Mouse (Mus musculus) heart, embryonic 13.5 days (tissue): ENCODE results near the gene Endou. TPM values are rescaled to one million over a fixed set of nuclear protein-coding genes. Genes with fewer than 3 reads are reported as not detected.

Source experiments
- ATAC-seq: fragments of 200-750 bp; cut with Nextera tagmentation; 2 replicates; pipeline ENCODE4 v1.8.0; 2017; ENCODE audit warnings: moderate TSS enrichment; ENCODE audit not compliant: insufficient number of reproducible peaks, low FRiP score, low TSS enrichment; ENCODE audit errors: extremely low read depth
- H3K27ac ChIP-seq: fragments of 300-500 bp; sonication (generic); replicated peaks from 2 replicates; pipeline ENCODE4 v1.5.1; 2015; ENCODE audit warnings: moderate library complexity, mild to moderate bottlenecking, inconsistent platforms
- H3K27me3 ChIP-seq: fragments of 300-500 bp; sonication (generic); replicated peaks from 2 replicates; pipeline ENCODE4 v1.6.1; 2015; ENCODE audit warnings: mild to moderate bottlenecking, inconsistent platforms
- H3K36me3 ChIP-seq: fragments of 300-500 bp; sonication (generic); 2 replicates; pipeline ENCODE4 v1.6.1; 2015; ENCODE audit warnings: mild to moderate bottlenecking, inconsistent platforms
- H3K4me1 ChIP-seq: fragments of 300-500 bp; sonication (generic); 2 replicates; pipeline ENCODE4 v1.6.1; 2015; ENCODE audit warnings: inconsistent platforms
- H3K4me2 ChIP-seq: fragments of 300-500 bp; sonication (generic); 2 replicates; pipeline ENCODE4 v1.6.1; 2015; ENCODE audit warnings: inconsistent platforms, mild to moderate bottlenecking, moderate library complexity
- H3K4me3 ChIP-seq: fragments of 300-500 bp; sonication (generic); 2 replicates; pipeline ENCODE4 v1.5.1; 2015; ENCODE audit warnings: moderate library complexity, mild to moderate bottlenecking, inconsistent platforms
- H3K9ac ChIP-seq: fragments of 300-500 bp; sonication (generic); 2 replicates; pipeline ENCODE4 v1.6.1; 2015; ENCODE audit warnings: inconsistent platforms, mild to moderate bottlenecking, moderate library complexity
- H3K9me3 ChIP-seq: fragments of 300-500 bp; sonication (generic); 2 replicates; pipeline ENCODE4 v1.6.1; 2016; ENCODE audit warnings: inconsistent platforms
- WGBS: fragments of 180-500 bp; shearing (Covaris S2); methylation state at CpG from one replicate; pipeline ENCODE4 v1.1.7; 2015; ENCODE audit warnings: mixed read lengths; 5-methylcytosine and 5-hydroxymethylcytosine counted together
- polyA plus RNA-seq: library from polyadenylated mRNA; unstranded; fragments of >200 nt; fragmentation: Nextera tagmentation; extraction: Ambion mirVana; gene quantifications from 2 replicates; pipeline ENCODE4 v1.2.1, GENCODE M21; 2015

The Endou gene
- polyA plus RNA-seq, 1 experiment from 2014 or later = 0.45 TPM

DNA sequence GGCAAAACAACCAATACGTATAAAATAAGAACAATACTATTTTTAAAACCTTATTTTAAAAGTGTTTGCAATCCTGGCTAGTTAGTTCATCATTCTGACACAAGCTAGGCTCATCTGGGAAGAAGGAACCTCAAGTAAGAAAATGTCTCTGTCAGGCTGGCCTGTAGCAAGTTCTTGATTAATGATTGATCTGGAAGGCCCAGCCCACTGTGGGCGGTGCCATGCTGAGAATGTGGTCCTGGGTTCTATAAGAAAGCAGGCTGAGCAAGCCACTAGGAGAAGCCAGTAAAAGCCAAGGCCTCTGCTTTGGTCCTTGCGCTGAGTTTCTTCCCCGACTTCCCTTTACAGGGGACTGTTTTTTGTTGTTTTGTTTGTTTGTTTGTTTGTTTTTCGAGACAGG, 21.4 kb upstream of the Endou start:
- Histone ChIP-seq H3K9ac (no peak overlapping the region), H3K36me3 (peaks cover 53% of the 10 kb centered on the region), H3K4me2 (no peak overlapping the region), H3K27ac (no peak overlapping the region), H3K27me3 (no peaks in the 10 kb centered on the region), H3K4me3 (no peak overlapping the region), H3K4me1 (peaks cover 66% of the 10 kb centered on the region), H3K9me3 (no peaks in the 10 kb centered on the region)
- ATAC-seq = no peak
- 88% methylated on average over 5 of the region's 5 CpGs for WGBS

DNA sequence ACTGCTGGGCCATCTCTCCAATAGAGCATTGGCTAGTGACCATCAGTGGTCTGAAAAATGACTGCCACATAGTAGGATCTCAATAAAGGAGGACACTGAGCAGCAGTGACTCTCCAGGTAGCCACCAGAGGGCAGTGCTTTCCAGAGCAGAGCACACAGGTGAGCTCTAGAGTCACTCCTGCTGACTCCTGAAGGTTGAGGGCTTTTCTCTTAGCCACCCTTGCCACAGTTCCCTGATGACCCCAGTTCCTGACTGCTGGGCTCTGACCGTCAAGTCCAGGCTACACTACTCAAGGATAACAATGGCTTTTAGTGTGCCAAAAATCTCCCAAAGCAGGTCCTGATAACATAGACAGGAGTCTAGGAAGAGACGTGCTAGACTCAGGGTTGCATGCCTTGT, 20.5 kb upstream of the Endou start:
- ATAC-seq = no peak
- Histone ChIP-seq H3K36me3 (peaks cover 54% of the 10 kb centered on the region), H3K4me2 (no peak overlapping the region), H3K27ac (no peak overlapping the region; the same call in 1 of the 2 replicates), H3K9ac (no peak overlapping the region), H3K4me3 (no peak overlapping the region), H3K9me3 (no peaks in the 10 kb centered on the region), H3K27me3 (no peaks in the 10 kb centered on the region), H3K4me1 (peaks cover 73% of the 10 kb centered on the region)
- 39% methylated on average over 2 of the region's 2 CpGs for WGBS

DNA sequence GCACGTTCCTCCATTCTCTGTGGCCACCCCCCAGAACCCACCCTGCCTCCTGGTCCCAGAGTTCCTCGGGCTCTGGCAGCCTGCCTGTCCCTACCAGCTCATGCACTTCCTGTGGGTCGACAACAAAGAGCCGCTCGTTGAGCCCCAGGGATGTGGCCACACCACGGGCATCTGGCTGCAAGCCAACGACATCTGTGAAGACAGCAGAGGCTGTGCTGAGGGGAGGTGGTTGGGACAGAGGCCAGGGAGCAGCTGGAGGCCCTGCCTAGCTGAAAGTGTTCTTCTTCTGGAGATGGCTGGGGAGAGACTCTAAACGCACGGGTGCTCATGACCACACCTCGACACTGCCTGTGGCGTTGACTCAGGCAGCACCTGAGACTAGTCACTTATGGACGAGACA, 19.6 kb upstream of the Endou start:
- 10% methylated on average over 12 of the region's 12 CpGs for WGBS
- H3K36me3 ChIP-seq = peaks cover 54% of the 10 kb centered on the region
- peak overlapping the region; percentile 75 for H3K27ac ChIP-seq
- no peak overlapping the region for H3K4me3 ChIP-seq
- H3K4me1 ChIP-seq = peaks cover 79% of the 10 kb centered on the region
- no peaks in the 10 kb centered on the region for H3K9me3 ChIP-seq
- no peaks in the 10 kb centered on the region for H3K27me3 ChIP-seq
- peak overlapping the region; percentile 25 for H3K9ac ChIP-seq
- ATAC-seq = peak; percentile 48
- peak overlapping the region; percentile 12 for H3K4me2 ChIP-seq

DNA sequence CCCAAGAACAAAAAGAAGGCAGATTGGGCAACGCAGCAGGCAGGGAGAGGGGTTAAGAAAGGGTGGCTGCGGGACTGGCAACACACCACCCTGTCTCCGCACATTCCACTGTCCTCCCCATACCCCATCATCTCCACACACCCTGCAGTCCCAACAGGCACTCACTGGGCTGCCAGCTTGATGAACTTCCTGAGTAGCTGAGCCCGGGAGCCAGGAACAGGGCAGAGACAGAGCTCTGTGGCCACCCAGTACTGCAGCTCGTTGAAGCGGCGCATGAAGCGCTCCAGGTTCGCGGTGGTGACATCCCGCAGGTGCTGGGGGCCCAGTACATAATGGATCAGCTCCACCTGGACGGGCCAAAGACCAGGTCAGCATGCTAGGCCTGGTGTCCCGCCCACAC, 18.7 kb upstream of the Endou start:
- Histone ChIP-seq H3K4me3 (no peak overlapping the region), H3K4me1 (peaks cover 79% of the 10 kb centered on the region), H3K27ac (peak overlapping the region; percentile 75), H3K27me3 (no peaks in the 10 kb centered on the region), H3K9ac (peak overlapping the region; percentile 25), H3K9me3 (no peaks in the 10 kb centered on the region), H3K4me2 (peak overlapping the region; percentile 12), H3K36me3 (peaks cover 62% of the 10 kb centered on the region)
- no peak for ATAC-seq
- WGBS = 81% methylated on average over 13 of the region's 13 CpGs

DNA sequence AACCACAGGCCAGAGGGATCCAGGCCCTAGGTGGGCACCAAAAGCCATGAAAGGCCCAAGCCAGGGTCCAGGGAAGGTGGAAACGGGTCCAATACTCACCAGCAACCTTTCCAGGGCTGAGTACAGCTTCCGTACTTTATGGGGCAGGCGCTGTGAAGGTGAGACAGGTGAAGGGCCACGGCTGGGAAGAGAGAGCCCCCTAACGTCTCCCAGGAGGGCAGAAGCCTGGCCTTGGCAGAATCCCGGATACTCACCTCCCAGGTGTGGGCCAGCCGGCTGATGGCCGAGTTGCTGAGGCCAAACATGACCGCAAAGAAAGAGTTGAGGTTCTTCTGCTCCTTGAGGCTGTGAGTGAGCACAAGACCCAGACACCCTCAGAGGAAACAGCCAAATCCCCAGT, 18.3 kb upstream of the Endou start:
- Histone ChIP-seq H3K36me3 (peaks cover 63% of the 10 kb centered on the region), H3K9ac (0 out of 2 replicates have a peak overlapping the region, but pooled peaks have one; percentile 15), H3K4me2 (no peak overlapping the region), H3K9me3 (no peaks in the 10 kb centered on the region), H3K4me1 (peaks cover 77% of the 10 kb centered on the region), H3K27me3 (no peaks in the 10 kb centered on the region), H3K4me3 (no peak overlapping the region), H3K27ac (no peak overlapping the region; the same call in 1 of the 2 replicates)
- 87% methylated on average over 9 of the region's 9 CpGs for WGBS
- ATAC-seq = no peak

DNA sequence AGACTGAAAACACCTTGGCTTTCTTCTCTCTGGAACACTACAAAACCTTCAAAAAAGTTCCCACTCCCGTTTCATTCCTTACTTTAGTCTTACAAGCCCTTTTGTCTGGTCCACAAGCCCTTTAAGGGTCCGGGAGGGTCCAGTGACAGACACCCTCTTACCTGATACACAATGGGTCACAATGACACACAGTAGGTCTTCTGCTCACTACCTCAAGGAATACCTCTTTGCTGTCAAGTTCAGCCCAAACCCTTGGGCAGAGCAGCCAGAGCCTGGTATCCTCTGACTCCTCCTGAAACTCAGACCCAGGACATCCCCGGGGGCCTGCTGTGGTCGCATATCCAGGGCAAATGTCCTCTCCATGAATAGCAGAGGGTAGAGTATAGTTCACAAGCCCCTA, 17.8 kb upstream of the Endou start:
- Histone ChIP-seq H3K4me2 (no peak overlapping the region), H3K36me3 (peaks cover 67% of the 10 kb centered on the region), H3K27me3 (no peaks in the 10 kb centered on the region), H3K4me3 (no peak overlapping the region), H3K9ac (0 out of 2 replicates have a peak overlapping the region, but pooled peaks have one; percentile 15), H3K27ac (peak overlapping the region; percentile 74; the same call in 1 of the 2 replicates), H3K4me1 (peaks cover 77% of the 10 kb centered on the region), H3K9me3 (no peaks in the 10 kb centered on the region)
- WGBS = 88% methylated on average over 4 of the region's 4 CpGs
- no peak for ATAC-seq

DNA sequence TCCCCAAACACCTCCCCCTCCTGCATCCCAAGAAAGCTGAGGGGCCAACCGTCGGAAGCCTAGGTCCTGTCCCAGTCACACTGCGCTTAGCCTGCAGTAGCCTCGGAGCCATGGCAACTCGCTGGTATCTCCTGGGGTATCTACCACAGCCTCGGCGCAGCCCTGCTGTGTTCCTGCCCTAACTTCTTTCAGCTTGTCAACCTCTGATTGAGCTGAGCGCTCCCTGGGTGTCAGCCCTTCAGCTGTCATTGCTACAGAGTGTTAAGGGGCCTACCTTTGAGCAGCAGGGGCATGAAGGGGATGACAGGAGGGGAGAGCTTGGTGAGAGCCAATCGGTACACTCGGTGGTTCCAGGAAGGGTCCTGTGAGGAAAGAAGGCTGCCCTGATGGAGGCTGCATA, 17.2 kb upstream of the Endou start:
- H3K4me1 ChIP-seq = peaks cover 78% of the 10 kb centered on the region
- H3K36me3 ChIP-seq = peaks cover 61% of the 10 kb centered on the region
- H3K27me3 ChIP-seq = no peaks in the 10 kb centered on the region
- H3K4me3 ChIP-seq = 0 out of 2 replicates have a peak overlapping the region, but pooled peaks have one; percentile 0
- no peaks in the 10 kb centered on the region for H3K9me3 ChIP-seq
- peak; percentile 30; the same call in 1 of the 2 replicates for ATAC-seq
- H3K27ac ChIP-seq = peak overlapping the region; percentile 74
- H3K9ac ChIP-seq = peak overlapping the region; percentile 54; the same call in 1 of the 2 replicates
- H3K4me2 ChIP-seq = peak overlapping the region; percentile 51
- WGBS = 29% methylated on average over 10 of the region's 10 CpGs

DNA sequence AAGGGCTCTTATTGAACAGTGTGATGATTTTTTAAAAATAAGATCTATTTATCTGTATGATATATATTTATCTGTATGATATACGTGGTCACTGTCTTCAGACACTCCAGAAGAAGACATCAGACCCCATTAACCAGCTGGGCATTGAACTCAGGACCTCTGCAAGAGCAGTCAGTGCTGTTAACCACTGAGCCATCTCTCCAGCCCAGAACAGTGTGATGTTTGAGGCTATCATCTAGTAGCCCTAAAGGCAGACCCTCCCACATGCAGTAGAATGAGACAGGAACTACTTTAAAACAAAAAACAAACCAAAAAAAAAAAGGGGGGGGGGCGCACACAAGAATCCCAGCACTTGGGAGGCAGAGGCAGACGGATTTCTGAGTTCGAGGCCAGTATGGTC, 16.3 kb upstream of the Endou start:
- Histone ChIP-seq H3K27ac (no peak overlapping the region), H3K36me3 (peaks cover 55% of the 10 kb centered on the region), H3K4me2 (no peak overlapping the region), H3K4me1 (peaks cover 83% of the 10 kb centered on the region), H3K4me3 (no peak overlapping the region), H3K9me3 (no peaks in the 10 kb centered on the region), H3K9ac (no peak overlapping the region), H3K27me3 (no peaks in the 10 kb centered on the region)
- WGBS = 81% methylated on average over 4 of the region's 4 CpGs
- no peak for ATAC-seq

DNA sequence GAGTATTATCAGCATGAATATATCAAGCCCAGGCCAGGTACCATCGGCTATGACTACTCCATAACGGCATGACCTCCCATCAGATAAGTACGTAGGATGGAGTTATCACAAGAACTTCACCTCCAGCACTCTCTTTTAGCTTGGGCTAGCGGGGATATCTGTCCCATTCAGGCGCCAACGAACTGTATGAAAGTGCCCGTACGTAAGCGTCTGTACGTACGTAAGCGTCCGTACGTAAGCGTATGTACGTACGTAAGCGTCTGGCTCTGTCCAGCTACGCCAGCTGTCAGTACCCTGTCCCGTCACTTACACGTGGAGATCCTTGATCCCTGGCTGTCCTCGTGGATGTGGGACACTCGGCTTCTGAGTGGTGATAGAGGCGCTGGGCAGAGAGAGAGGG, 15.6 kb upstream of the Endou start:
- H3K9ac ChIP-seq = no peak overlapping the region
- peaks cover 48% of the 10 kb centered on the region for H3K36me3 ChIP-seq
- no peaks in the 10 kb centered on the region for H3K9me3 ChIP-seq
- no peak for ATAC-seq
- no peak overlapping the region for H3K27ac ChIP-seq
- no peaks in the 10 kb centered on the region for H3K27me3 ChIP-seq
- 81% methylated on average over 24 of the region's 24 CpGs for WGBS
- no peak overlapping the region for H3K4me3 ChIP-seq
- peaks cover 89% of the 10 kb centered on the region for H3K4me1 ChIP-seq
- H3K4me2 ChIP-seq = no peak overlapping the region

DNA sequence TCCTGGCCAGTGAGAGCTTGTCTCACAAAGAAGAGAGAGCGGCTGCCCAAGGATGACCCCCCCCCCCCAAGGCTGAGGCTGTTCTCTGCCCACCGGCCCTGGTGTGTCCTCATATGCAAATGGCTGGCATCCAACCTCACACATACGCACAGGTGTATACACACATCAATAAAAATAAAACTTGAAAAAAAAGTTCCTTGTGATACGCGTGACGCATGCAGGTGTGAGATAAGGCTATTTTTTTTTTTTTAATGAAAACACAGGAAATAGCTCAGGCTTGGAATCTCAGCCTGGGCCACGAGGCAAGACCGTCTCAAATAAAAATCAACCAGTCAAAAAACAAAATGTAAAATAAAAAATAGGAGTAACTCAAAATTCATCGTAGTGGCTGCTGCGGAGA, 15.1 kb upstream of the Endou start:
- Histone ChIP-seq H3K4me3 (no peak overlapping the region), H3K27ac (no peak overlapping the region), H3K4me2 (no peak overlapping the region), H3K36me3 (peaks cover 45% of the 10 kb centered on the region), H3K9ac (no peak overlapping the region), H3K27me3 (no peaks in the 10 kb centered on the region), H3K4me1 (peaks cover 89% of the 10 kb centered on the region), H3K9me3 (no peaks in the 10 kb centered on the region)
- WGBS = 81% methylated on average over 10 of the region's 10 CpGs
- ATAC-seq = no peak

DNA sequence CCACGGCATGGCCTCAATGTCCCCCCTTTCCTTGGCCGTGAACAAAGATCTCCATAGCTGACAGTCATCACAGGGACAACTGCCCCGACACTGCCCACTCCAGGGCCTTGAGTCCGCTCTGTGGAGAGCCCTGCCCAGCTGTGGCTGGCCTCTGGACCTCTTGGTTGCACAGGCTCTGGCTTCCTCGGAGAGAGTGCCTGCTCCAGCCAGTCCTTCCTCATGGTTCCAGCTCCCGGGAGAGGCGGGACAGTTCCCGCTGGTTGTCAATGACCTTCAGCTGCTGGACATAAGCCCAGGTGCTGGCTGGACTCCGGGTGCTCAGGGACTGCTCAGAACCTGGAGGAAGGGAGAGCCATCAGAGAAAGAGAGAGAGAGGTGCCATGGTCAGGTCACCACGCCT, 14.2 kb upstream of the Endou start:
- Histone ChIP-seq H3K36me3 (peaks cover 45% of the 10 kb centered on the region), H3K4me3 (no peak overlapping the region), H3K9ac (peak overlapping the region; percentile 4), H3K4me1 (peaks cover 82% of the 10 kb centered on the region), H3K4me2 (no peak overlapping the region), H3K9me3 (no peaks in the 10 kb centered on the region), H3K27me3 (no peaks in the 10 kb centered on the region), H3K27ac (0 out of 2 replicates have a peak overlapping the region, but pooled peaks have one; percentile 29)
- ATAC-seq = no peak
- 43% methylated on average over 10 of the region's 10 CpGs for WGBS

DNA sequence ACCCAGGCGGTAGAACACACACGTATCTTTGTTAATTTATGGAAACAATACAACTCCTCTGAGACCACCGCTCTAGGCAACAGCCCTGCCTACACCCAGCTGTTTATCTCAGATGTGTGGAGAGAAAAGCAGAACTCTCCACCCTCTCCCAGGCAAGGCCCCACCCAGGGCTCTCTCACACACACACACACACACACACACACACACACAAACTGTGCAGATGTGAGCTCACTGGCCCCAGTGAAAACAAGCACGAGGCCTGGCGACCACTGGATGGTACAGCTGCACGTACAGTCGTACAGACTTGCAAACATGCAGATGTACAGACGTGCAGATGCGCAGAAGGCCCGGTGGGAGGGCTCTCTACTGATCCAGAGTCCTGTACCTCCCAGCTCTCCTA, 13.8 kb upstream of the Endou start:
- Histone ChIP-seq H3K27me3 (no peaks in the 10 kb centered on the region), H3K27ac (0 out of 2 replicates have a peak overlapping the region, but pooled peaks have one; percentile 29)
- no peak for ATAC-seq

More for the DNA sequence above, 13.8 kb upstream of the Endou start:
- no peaks in the 10 kb centered on the region for H3K9me3 ChIP-seq
- 61% methylated on average over 10 of the region's 10 CpGs for WGBS
- peaks cover 78% of the 10 kb centered on the region for H3K4me1 ChIP-seq
- H3K4me3 ChIP-seq = no peak overlapping the region
- H3K36me3 ChIP-seq = peaks cover 45% of the 10 kb centered on the region
- H3K4me2 ChIP-seq = no peak overlapping the region
- peak overlapping the region; percentile 4; the same call in 1 of the 2 replicates for H3K9ac ChIP-seq
